Mouse (Mus musculus): ENCODE results near the gene Fxyd6. TPM values are rescaled to one million over a fixed set of nuclear protein-coding genes. Genes with fewer than 3 reads are reported as not detected.

The Fxyd6 gene
- total and polyA plus RNA-seq, 2 experiments from 2014 or later: 490 to 767 TPM

DNA sequence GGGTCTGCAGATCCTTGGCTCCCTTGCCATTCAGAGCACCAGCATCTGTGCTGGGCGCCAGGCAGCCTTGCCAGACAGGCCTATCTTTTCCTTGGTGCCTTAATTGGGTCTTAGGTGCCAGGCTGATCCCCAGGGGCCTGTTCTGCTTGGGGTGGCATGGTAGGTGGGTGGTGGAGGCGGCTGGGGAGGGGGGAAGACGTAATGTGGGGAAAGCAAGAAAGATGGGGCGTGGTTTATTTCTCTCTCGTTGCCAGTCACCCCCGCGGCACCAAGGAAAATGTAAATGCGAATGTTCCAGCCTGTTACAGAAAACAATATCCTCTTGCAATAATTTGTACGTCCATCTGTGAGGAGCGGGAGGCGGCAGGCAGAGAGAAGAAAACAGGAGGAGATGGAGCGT lies 62.7 kb downstream of the Fxyd6 start:
- H3K4me1 ChIP-seq (ENCODE audit: insufficient read depth, low read length): peaks cover 36% of the 10 kb centered on the region
- TF ChIP-seq CTCF (IDR thresholded peaks at IDR 0.05; ENCODE audit: low read depth): no peak
- no peaks in the 10 kb centered on the region for H3K36me3 ChIP-seq (ENCODE audit: insufficient read depth, low read length)
- H3K27me3 ChIP-seq (ENCODE audit: insufficient read depth, low read length): no peaks in the 10 kb centered on the region; the same call in 1 of the 2 replicates
- H3K4me2 ChIP-seq (ENCODE audit: low read depth, low read length): peak overlapping the region; percentile 86
- 30% methylated on average over 12 of the region's 12 CpGs for WGBS
- peak overlapping the region; percentile 63 for H3K4me3 ChIP-seq (ENCODE audit: low read length)
- ATAC-seq: no peak
- peak; percentile 53 for DNase-seq (ENCODE audit: low spot score)
- H3K9me3 ChIP-seq (ENCODE audit: low read length): no peaks in the 10 kb centered on the region
- peak overlapping the region; percentile 35; the same call in 1 of the 2 replicates for H3K9ac ChIP-seq (replicated peaks; ENCODE audit: low read length)
- peak overlapping the region; percentile 74 for H3K27ac ChIP-seq

DNA sequence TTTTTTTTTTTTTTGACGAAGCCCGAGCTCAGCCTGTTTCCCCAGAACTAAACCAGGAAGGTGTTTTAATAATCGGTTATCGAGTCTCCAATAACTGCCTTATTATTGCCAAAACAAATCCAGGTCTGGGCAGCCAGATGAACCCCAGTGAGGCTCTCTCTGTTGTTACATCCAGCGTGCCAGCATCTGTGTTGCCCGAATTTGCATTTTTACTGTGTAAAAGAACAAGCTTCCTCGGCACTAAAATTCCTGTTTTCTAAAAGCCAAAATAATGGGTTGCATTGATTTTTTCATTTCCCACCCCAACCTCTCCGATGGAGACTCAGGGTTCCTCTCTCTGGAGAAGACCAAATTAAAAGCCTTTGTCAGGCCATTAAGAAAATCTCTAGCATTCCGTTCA lies 63.1 kb downstream of the Fxyd6 start:
- no peak for DNase-seq (ENCODE audit: low spot score)
- H3K36me3 ChIP-seq (ENCODE audit: insufficient read depth, low read length): no peaks in the 10 kb centered on the region
- H3K4me3 ChIP-seq (ENCODE audit: low read length): peak overlapping the region; percentile 63; the same call in 1 of the 2 replicates
- WGBS: 40% methylated on average over 9 of the region's 9 CpGs
- peak overlapping the region; percentile 74 for H3K27ac ChIP-seq
- no peak for ATAC-seq
- TF ChIP-seq CTCF (IDR thresholded peaks at IDR 0.05; ENCODE audit: low read depth): no peak
- peak overlapping the region; percentile 86 for H3K4me2 ChIP-seq (ENCODE audit: low read depth, low read length)
- no peaks in the 10 kb centered on the region; the same call in 1 of the 2 replicates for H3K27me3 ChIP-seq (ENCODE audit: insufficient read depth, low read length)
- H3K9ac ChIP-seq (replicated peaks; ENCODE audit: low read length): peak overlapping the region; percentile 35; the same call in 1 of the 2 replicates
- H3K9me3 ChIP-seq (ENCODE audit: low read length): no peaks in the 10 kb centered on the region
- H3K4me1 ChIP-seq (ENCODE audit: insufficient read depth, low read length): peaks cover 36% of the 10 kb centered on the region

- no peaks in the 10 kb centered on the region; the same call in 1 of the 2 replicates for H3K27me3 ChIP-seq (ENCODE audit: insufficient read depth, low read length)
- 46% methylated on average over 2 of the region's 2 CpGs for WGBS
- no peak overlapping the region for H3K4me3 ChIP-seq (ENCODE audit: low read length)
- DNase-seq (ENCODE audit: low spot score): peak; percentile 52
- H3K4me2 ChIP-seq (ENCODE audit: low read depth, low read length): peak overlapping the region; percentile 86; the same call in 1 of the 2 replicates
- no peaks in the 10 kb centered on the region for H3K36me3 ChIP-seq (ENCODE audit: insufficient read depth, low read length)
- no peak for TF ChIP-seq CTCF (IDR thresholded peaks at IDR 0.05; ENCODE audit: low read depth)
- H3K4me1 ChIP-seq (ENCODE audit: insufficient read depth, low read length): peaks cover 37% of the 10 kb centered on the region
- no peak overlapping the region for H3K9ac ChIP-seq (replicated peaks; ENCODE audit: low read length)
- no peaks in the 10 kb centered on the region for H3K9me3 ChIP-seq (ENCODE audit: low read length)
- H3K27ac ChIP-seq: peak overlapping the region; percentile 74; the same call in 1 of the 2 replicates
- no peak for ATAC-seq
These were observed 64.2 kb downstream of the Fxyd6 start for GRCm38 (mm10) chr9:45434171-45434570.

DNA sequence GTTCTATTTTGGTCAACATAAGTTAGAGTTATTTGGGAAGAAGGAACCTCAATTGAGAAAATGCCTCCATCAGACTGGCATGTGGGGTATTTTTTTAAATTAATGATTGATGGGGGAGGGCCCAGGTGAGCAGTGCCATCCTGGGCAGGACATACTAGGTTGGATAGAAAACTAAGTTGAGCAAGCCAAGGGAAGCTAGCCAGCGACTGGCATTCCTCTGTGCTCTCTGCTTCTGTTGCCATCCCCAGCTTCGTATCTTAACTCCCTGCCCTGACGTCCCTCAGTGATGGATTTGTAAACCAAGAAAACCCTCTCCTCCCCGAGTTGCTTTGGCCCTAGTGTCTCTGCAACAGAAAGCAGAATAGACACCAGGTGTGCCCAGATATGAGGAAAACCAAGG lies 69.0 kb downstream of the Fxyd6 start:
- Histone ChIP-seq H3K4me1 (ENCODE audit: insufficient read depth, low read length) (peaks cover 29% of the 10 kb centered on the region), H3K4me2 (ENCODE audit: low read depth, low read length) (no peak overlapping the region), H3K27ac (no peak overlapping the region), H3K36me3 (ENCODE audit: insufficient read depth, low read length) (no peaks in the 10 kb centered on the region), H3K9me3 (ENCODE audit: low read length) (no peaks in the 10 kb centered on the region), H3K9ac (replicated peaks; ENCODE audit: low read length) (no peak overlapping the region), H3K4me3 (ENCODE audit: low read length) (no peak overlapping the region), H3K27me3 (ENCODE audit: insufficient read depth, low read length) (no peaks in the 10 kb centered on the region)
- WGBS: 66% methylated on average over 4 of the region's 4 CpGs
- DNase-seq (ENCODE audit: low spot score) (no peak), ATAC-seq (no peak)
- TF ChIP-seq CTCF (IDR thresholded peaks at IDR 0.05; ENCODE audit: low read depth): no peak

DNA sequence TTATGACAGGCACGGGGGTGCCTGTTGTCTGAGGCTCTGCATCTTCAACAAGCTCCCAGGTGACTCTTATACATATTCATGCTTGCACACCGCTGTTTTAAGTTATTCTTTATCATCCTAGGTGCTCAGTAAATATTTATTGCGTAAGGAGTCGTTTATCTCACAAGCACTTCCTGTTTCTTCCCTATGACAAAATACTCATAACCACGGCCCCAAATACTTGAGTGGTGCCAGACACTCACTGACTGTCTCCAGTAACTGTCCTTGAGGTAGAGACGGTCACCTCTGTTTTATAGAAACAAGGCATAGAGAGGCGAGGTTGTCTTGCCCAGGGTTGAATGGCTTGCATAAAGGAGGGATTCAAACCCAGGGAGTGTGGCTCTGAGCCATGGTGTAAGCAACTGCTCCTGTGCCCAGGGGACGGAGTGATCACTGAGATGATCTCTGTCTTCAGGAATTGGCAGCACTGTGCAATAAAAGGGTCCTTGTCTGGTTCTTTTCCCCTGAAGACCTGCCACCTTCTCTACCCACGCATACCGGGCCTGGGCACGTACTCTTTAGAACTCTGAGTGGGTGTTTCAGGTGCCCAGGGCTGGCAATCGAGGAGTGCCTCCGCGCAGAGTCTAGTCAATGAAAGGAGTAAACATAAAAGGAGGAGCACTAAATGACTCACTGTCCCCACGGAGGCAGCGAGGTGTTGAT lies 70.2 kb downstream of the Fxyd6 start:
- no peak overlapping the region for H3K27ac ChIP-seq
- no peaks in the 10 kb centered on the region for H3K9me3 ChIP-seq (ENCODE audit: low read length)
- DNase-seq (ENCODE audit: low spot score): no peak
- ATAC-seq: no peak
- no peak overlapping the region for H3K4me3 ChIP-seq (ENCODE audit: low read length)
- H3K36me3 ChIP-seq (ENCODE audit: insufficient read depth, low read length): no peaks in the 10 kb centered on the region
- TF ChIP-seq CTCF (IDR thresholded peaks at IDR 0.05; ENCODE audit: low read depth): no peak
- peaks cover 20% of the 10 kb centered on the region for H3K4me1 ChIP-seq (ENCODE audit: insufficient read depth, low read length)
- no peaks in the 10 kb centered on the region for H3K27me3 ChIP-seq (ENCODE audit: insufficient read depth, low read length)
- H3K9ac ChIP-seq (replicated peaks; ENCODE audit: low read length): no peak overlapping the region
- H3K4me2 ChIP-seq (ENCODE audit: low read depth, low read length): no peak overlapping the region
- 80% methylated on average over 16 of the region's 16 CpGs for WGBS

DNA sequence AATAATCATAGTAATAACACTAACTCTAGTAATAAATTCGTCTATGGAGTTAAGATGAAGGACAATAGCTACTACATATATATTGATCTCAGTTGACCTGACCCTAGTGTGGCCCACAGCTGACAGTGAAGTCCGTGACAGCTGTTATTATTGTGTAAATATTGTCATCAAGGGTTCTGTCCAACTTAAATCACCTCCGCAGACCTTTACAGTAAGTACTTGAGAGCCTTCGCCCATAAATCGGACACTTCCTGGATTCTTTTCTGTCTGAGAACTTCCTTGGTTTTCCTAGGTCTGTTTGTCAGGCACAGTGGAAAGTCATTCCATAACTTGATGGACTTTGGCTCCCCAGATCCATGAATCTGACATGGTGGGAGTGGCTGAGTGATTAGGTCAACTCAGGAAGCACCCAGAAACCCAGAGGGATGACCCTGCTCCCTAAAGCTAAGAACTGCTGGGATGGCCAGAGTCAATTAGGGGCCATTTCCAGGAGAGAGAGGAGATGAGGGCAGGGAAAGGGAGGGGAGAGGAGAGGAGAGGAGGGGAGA lies 74.3 kb downstream of the Fxyd6 start:
- H3K4me1 ChIP-seq (ENCODE audit: insufficient read depth, low read length): peaks cover 5% of the 10 kb centered on the region
- ATAC-seq: no peak
- H3K27ac ChIP-seq: no peak overlapping the region
- no peak for TF ChIP-seq CTCF (IDR thresholded peaks at IDR 0.05; ENCODE audit: low read depth)
- no peak overlapping the region for H3K4me2 ChIP-seq (ENCODE audit: low read depth, low read length)
- H3K27me3 ChIP-seq (ENCODE audit: insufficient read depth, low read length): no peaks in the 10 kb centered on the region
- no peaks in the 10 kb centered on the region for H3K36me3 ChIP-seq (ENCODE audit: insufficient read depth, low read length)
- no peak overlapping the region for H3K4me3 ChIP-seq (ENCODE audit: low read length)
- no peak for DNase-seq (ENCODE audit: low spot score)
- WGBS: 84% methylated on average over 5 of the region's 5 CpGs
- no peaks in the 10 kb centered on the region for H3K9me3 ChIP-seq (ENCODE audit: low read length)
- no peak overlapping the region for H3K9ac ChIP-seq (replicated peaks; ENCODE audit: low read length)

Other genes with a start within 250 kb of the Fxyd6 start
- 2.2 TPM in 2 replicates for gene Scn4b, start 231.8 kb upstream of the Fxyd6 start, total RNA-seq (2014; rRNA removed)
- 0.79 and 0.85 TPM in 2 replicates for gene Scn4b, start 231.8 kb upstream of the Fxyd6 start, polyA plus RNA-seq (2015; fragmentation: Nextera tagmentation; extraction: Ambion mirVana)
- not detected in 2 replicates for gene BC049352, start 188.2 kb upstream of the Fxyd6 start, total RNA-seq (2014; rRNA removed)
- 0.16 and 0.19 TPM in 2 replicates for gene BC049352, start 188.2 kb upstream of the Fxyd6 start, polyA plus RNA-seq (2015; fragmentation: Nextera tagmentation; extraction: Ambion mirVana)
- 1.1 TPM in 1 of 2 replicates, not detected in the other for gene Tmprss4, start 166.1 kb upstream of the Fxyd6 start, total RNA-seq (2014; rRNA removed)
- gene Tmprss4, start 166.1 kb upstream of the Fxyd6 start, polyA plus RNA-seq (2015; fragmentation: Nextera tagmentation; extraction: Ambion mirVana): not detected in 2 replicates
- gene Il10ra, start 101.0 kb upstream of the Fxyd6 start, total RNA-seq (2014; rRNA removed): 1.4 and 1.5 TPM in 2 replicates
- 0.70 and 0.83 TPM in 2 replicates for gene Il10ra, start 101.0 kb upstream of the Fxyd6 start, polyA plus RNA-seq (2015; fragmentation: Nextera tagmentation; extraction: Ambion mirVana)
- gene Tmprss13, start 51.1 kb upstream of the Fxyd6 start, total RNA-seq (2014; rRNA removed): 0.04 TPM in 1 of 2 replicates, not detected in the other
- not detected in 2 replicates for gene Tmprss13, start 51.1 kb upstream of the Fxyd6 start, polyA plus RNA-seq (2015; fragmentation: Nextera tagmentation; extraction: Ambion mirVana)
- 17.1 and 18.6 TPM in 2 replicates for gene Fxyd2, start 29.5 kb downstream of the Fxyd6 start, total RNA-seq (2014; rRNA removed)
- gene Fxyd2, start 29.5 kb downstream of the Fxyd6 start, polyA plus RNA-seq (2015; fragmentation: Nextera tagmentation; extraction: Ambion mirVana): 19.5 and 21.5 TPM in 2 replicates
- gene Dscaml1, start 56.4 kb downstream of the Fxyd6 start, total RNA-seq (2014; rRNA removed): 37.5 and 47.4 TPM in 2 replicates
- 10.5 and 12.4 TPM in 2 replicates for gene Dscaml1, start 56.4 kb downstream of the Fxyd6 start, polyA plus RNA-seq (2015; fragmentation: Nextera tagmentation; extraction: Ambion mirVana)

Measured in hindbrain, postnatal 0 days (tissue).